Mouse (Mus musculus) MEL (cell line): ENCODE results near the gene Rrp8. TPM values are rescaled to one million over a fixed set of nuclear protein-coding genes. Genes with fewer than 3 reads are reported as not detected.
A peak's percentile ranks its signal among the peaks of the same experiment; 100 is the strongest.

Experiments used
- DNase-seq: peaks from one replicate; pipeline ENCODE4 v3.0.0; 2011; ENCODE audit warnings: low read depth, low spot score
- H3K27ac ChIP-seq: 2 replicates; pipeline ENCODE4 v1.5.1; 2012; ENCODE audit warnings: low read depth, mild to moderate bottlenecking, control low read depth, low read length, moderate library complexity; ENCODE audit not compliant: control insufficient read depth
- H3K27me3 ChIP-seq, 2 experiments: fragments of 150-350 bp in 1 of 2; sonication (generic) in 1 of 2; 2 replicates each; pipeline ENCODE4 v1.6.1; 2012; ENCODE audit warnings: low read length in 2 of 2, mild to moderate bottlenecking in 2 of 2, improper control_type of control experiment in 1 of 2, moderate library complexity in 1 of 2; ENCODE audit not compliant: insufficient read depth in 2 of 2, control insufficient read depth in 1 of 2
- H3K36me3 ChIP-seq, 2 experiments: 2 replicates each; pipeline ENCODE4 v1.6.1; 2012 to 2014; ENCODE audit warnings: low read length in 2 of 2, improper control_type of control experiment in 1 of 2, inconsistent platforms in 1 of 2, mild to moderate bottlenecking in 1 of 2; ENCODE audit not compliant: insufficient read depth in 2 of 2, control insufficient read depth in 1 of 2
- H3K4me1 ChIP-seq, 2 experiments: fragments of 150-350 bp in 1 of 2; sonication (generic) in 1 of 2; 2 replicates each; pipeline ENCODE4 v1.6.1; 2012; ENCODE audit warnings: low read length in 2 of 2, improper control_type of control experiment in 1 of 2, mild to moderate bottlenecking in 1 of 2; ENCODE audit not compliant: insufficient read depth in 2 of 2, control insufficient read depth in 1 of 2
- H3K4me3 ChIP-seq, 2 experiments: fragments of 150-350 bp in 1 of 2; sonication (generic) in 1 of 2; 2 replicates each; pipeline ENCODE4 v1.5.1; 2012; ENCODE audit warnings: low read depth in 2 of 2, low read length in 2 of 2, mild to moderate bottlenecking in 2 of 2, moderate library complexity in 2 of 2, control low read depth in 1 of 2, improper control_type of control experiment in 1 of 2; ENCODE audit not compliant: control insufficient read depth in 1 of 2, insufficient read depth in 1 of 2
- H3K79me2 ChIP-seq: 2 replicates; pipeline ENCODE4 v1.6.1; 2012; ENCODE audit warnings: mild to moderate bottlenecking, low read length, moderate library complexity; ENCODE audit not compliant: control insufficient read depth, poor library complexity, insufficient read depth
- H3K9ac ChIP-seq: 2 replicates; pipeline ENCODE4 v1.6.1; 2012; ENCODE audit warnings: low read depth, mild to moderate bottlenecking, control low read depth, low read length, moderate library complexity; ENCODE audit not compliant: control insufficient read depth, poor library complexity, severe bottlenecking
- H3K9me3 ChIP-seq: fragments of 150-350 bp; sonication (generic); replicated peaks from 2 replicates; pipeline ENCODE4 v1.6.1; 2012; ENCODE audit warnings: mild to moderate bottlenecking, low read length, improper control_type of control experiment, moderate library complexity; ENCODE audit not compliant: insufficient read depth
- BHLHE40 ChIP-seq: IDR thresholded peaks from 2 replicates; pipeline ENCODE4 v1.6.1; 2012; ENCODE audit warnings: low read depth, mild to moderate bottlenecking, inconsistent platforms, low read length, improper control_type of control experiment, borderline replicate concordance
- CHD2 ChIP-seq: IDR thresholded peaks from 2 replicates; pipeline ENCODE4 v1.6.1; 2011; ENCODE audit warnings: low read length, improper control_type of control experiment
- CTCF ChIP-seq, 3 experiments: IDR thresholded peaks in 2 of 3; conservative IDR thresholded peaks in 1 of 3; 2 replicates each; pipeline ENCODE4 v1.5.1; 2011 to 2012; ENCODE audit warnings: low read length in 3 of 3, low read depth in 2 of 3, mild to moderate bottlenecking in 2 of 3, improper control_type of control experiment in 1 of 3, inconsistent platforms in 1 of 3, mixed read lengths in 1 of 3, moderate library complexity in 1 of 3; ENCODE audit not compliant: control insufficient read depth in 1 of 3, insufficient read depth in 1 of 3, poor library complexity in 1 of 3, severe bottlenecking in 1 of 3
- ELF1 ChIP-seq: IDR thresholded peaks from 2 replicates; pipeline ENCODE4 v1.6.1; 2014; ENCODE audit warnings: low read depth, mild to moderate bottlenecking, inconsistent platforms, low read length, improper control_type of control experiment, moderate library complexity
- EP300 ChIP-seq, 2 experiments: IDR thresholded peaks; 2 replicates each; pipeline ENCODE4 v1.6.1; 2011; ENCODE audit warnings: improper control_type of control experiment in 2 of 2, low read length in 2 of 2, low read depth in 1 of 2, mild to moderate bottlenecking in 1 of 2
- GABPA ChIP-seq: IDR thresholded peaks from 2 replicates; pipeline ENCODE4 v1.6.1; 2012; ENCODE audit warnings: low read depth, mild to moderate bottlenecking, inconsistent platforms, low read length, improper control_type of control experiment, moderate library complexity
- GATA1 ChIP-seq: IDR thresholded peaks from 2 replicates; pipeline ENCODE4 v1.6.1; 2011; ENCODE audit warnings: low read depth, low read length, improper control_type of control experiment
- HCFC1 ChIP-seq: IDR thresholded peaks from 2 replicates; pipeline ENCODE4 v1.6.1; 2012; ENCODE audit warnings: low read depth, mild to moderate bottlenecking, inconsistent platforms, low read length, improper control_type of control experiment, moderate library complexity
- MAX ChIP-seq: IDR thresholded peaks from 2 replicates; pipeline ENCODE4 v1.6.1; 2011; ENCODE audit warnings: low read length, improper control_type of control experiment
- MEF2A ChIP-seq: IDR thresholded peaks from 2 replicates; pipeline ENCODE4 v1.6.1; 2014; ENCODE audit warnings: low read depth, mild to moderate bottlenecking, inconsistent platforms, low read length, improper control_type of control experiment; ENCODE audit not compliant: poor library complexity, insufficient replicate concordance, severe bottlenecking; ENCODE audit errors: extremely low read depth
- MXI1 ChIP-seq: IDR thresholded peaks from 2 replicates; pipeline ENCODE4 v1.6.1; 2011; ENCODE audit warnings: mild to moderate bottlenecking, low read depth, low read length, improper control_type of control experiment
- MYB ChIP-seq: IDR thresholded peaks from 2 replicates; pipeline ENCODE4 v1.6.1; 2011; ENCODE audit warnings: mild to moderate bottlenecking, low read depth, low read length, improper control_type of control experiment
- MYC ChIP-seq: IDR thresholded peaks from 2 replicates; pipeline ENCODE4 v1.6.1; 2011; ENCODE audit warnings: low read depth, mild to moderate bottlenecking, low read length, improper control_type of control experiment, moderate library complexity
- POLR2A ChIP-seq, 2 experiments: IDR thresholded peaks; 2 replicates each; pipeline ENCODE4 v1.6.1; 2011 to 2012; ENCODE audit warnings: low read length in 2 of 2, mild to moderate bottlenecking in 2 of 2, control low read depth in 1 of 2, improper control_type of control experiment in 1 of 2, low read depth in 1 of 2, moderate library complexity in 1 of 2; ENCODE audit not compliant: control insufficient read depth in 1 of 2, insufficient read depth in 1 of 2, poor library complexity in 1 of 2
- POLR2AphosphoS5 ChIP-seq: IDR thresholded peaks from 2 replicates; pipeline ENCODE4 v1.6.1; 2012; ENCODE audit warnings: low read depth, borderline replicate concordance, mild to moderate bottlenecking, inconsistent platforms, low read length, moderate library complexity, mixed read lengths
- RAD21 ChIP-seq: IDR thresholded peaks from 2 replicates; pipeline ENCODE4 v1.6.1; 2011; ENCODE audit warnings: mild to moderate bottlenecking, low read depth, low read length, improper control_type of control experiment
- RCOR1 ChIP-seq: IDR thresholded peaks from 2 replicates; pipeline ENCODE4 v1.6.1; 2012; ENCODE audit warnings: low read depth, mild to moderate bottlenecking, inconsistent platforms, low read length, improper control_type of control experiment
- SIN3A ChIP-seq: IDR thresholded peaks from 2 replicates; pipeline ENCODE4 v1.6.1; 2012; ENCODE audit warnings: low read length, improper control_type of control experiment, inconsistent platforms
- SMC3 ChIP-seq: IDR thresholded peaks from 2 replicates; pipeline ENCODE4 v1.6.1; 2011; ENCODE audit warnings: low read depth, low read length, improper control_type of control experiment
- TAL1 ChIP-seq: IDR thresholded peaks from 2 replicates; pipeline ENCODE4 v1.6.1; 2012; ENCODE audit warnings: mild to moderate bottlenecking, inconsistent platforms, low read length, moderate library complexity, mixed read lengths
- TBP ChIP-seq: IDR thresholded peaks from 2 replicates; pipeline ENCODE4 v1.8.0; 2011; ENCODE audit warnings: low read depth, low read length, improper control_type of control experiment
- TCF12 ChIP-seq: IDR thresholded peaks from 2 replicates; pipeline ENCODE4 v1.6.1; 2014; ENCODE audit warnings: low read depth, mild to moderate bottlenecking, inconsistent platforms, low read length, improper control_type of control experiment, moderate library complexity
- ZMIZ1 ChIP-seq: IDR thresholded peaks from 2 replicates; pipeline ENCODE4 v1.6.1; 2012; ENCODE audit warnings: low read depth, mild to moderate bottlenecking, inconsistent platforms, low read length, improper control_type of control experiment, moderate library complexity
- ZNF384 ChIP-seq: IDR thresholded peaks from 2 replicates; pipeline ENCODE4 v1.6.1; 2012; ENCODE audit warnings: low read depth, mild to moderate bottlenecking, inconsistent platforms, low read length, improper control_type of control experiment
- polyA plus RNA-seq, 2 experiments: library from polyadenylated mRNA; stranded (reverse) in 1 of 2; unstranded in 1 of 2; fragments of >175 nt in 1 of 2; fragments of >200 nt in 1 of 2; gene quantifications; 2 replicates each; pipeline versions ENCODE4 v1.2.1 to v1.2.4; 2012; ENCODE audit warnings: low replicate concordance in 2 of 2, low read depth in 1 of 2; ENCODE audit not compliant: insufficient read length in 2 of 2, insufficient read depth in 1 of 2, missing spikeins in 1 of 2
- total RNA-seq: library from RNA; depleted of rRNA; stranded (reverse); fragments of 300-350 nt; gene quantifications from 2 replicates; pipeline ENCODE4 v1.2.3, GENCODE M21; 2012

Gene Rrp8
- total and polyA plus RNA-seq, 3 experiments = 54.2 to 66.9 TPM; not detected in 1

DNA sequence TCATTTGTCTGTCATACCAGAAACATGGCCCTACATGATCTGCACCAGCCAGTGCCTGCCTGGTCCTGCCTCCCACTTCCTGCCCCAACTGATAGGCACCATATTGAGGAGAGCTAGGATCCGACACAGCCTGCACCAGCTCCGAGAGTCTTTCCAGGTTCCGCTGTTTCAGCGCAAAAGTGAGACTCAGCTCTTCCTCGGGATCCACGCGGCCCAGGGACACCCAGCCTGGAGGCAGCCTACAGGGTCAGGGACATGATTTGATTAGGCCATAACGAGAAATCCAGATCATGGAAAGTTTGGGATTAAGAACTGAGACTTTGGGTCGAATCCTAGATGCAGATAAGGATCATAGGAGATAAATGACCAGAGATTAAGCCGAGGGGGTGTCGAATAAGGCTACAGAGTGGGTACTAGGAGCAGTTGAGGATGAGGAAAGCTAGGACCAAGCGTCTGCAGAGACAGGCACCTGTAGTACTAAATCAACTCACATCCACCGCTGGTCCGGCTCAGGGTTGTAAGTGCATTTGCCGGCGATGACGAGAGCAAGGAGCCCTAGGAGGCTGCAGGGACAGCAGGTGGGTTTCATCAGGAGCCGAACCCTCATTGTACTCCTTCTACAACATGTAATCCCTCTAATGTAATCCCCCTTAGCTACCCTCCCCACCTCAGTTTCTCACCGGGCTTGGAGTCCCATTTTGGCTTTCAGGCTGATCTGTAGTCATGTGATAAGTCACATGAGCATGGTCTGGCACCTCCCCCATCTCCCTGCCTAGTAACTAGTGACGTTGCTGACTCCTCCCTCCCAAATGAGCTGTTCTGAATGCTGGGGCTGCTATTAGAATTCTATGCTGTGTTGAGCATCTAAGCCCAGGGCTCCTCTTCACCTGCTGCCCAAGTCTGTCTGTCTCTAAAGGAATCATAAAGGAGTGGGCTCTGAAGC is 14.6 kb upstream of the Rrp8 start, which contains the start of gene Tpp1 (continued):
- peak; percentile 81 for TF ChIP-seq BHLHE40
- 0 out of 2 replicates have a peak, but pooled peaks have one; percentile 51 for TF ChIP-seq MYC
- no peak for TF ChIP-seq RAD21
- TF ChIP-seq ZMIZ1 = 0 out of 2 replicates have a peak, but pooled peaks have one; percentile 29
- TF ChIP-seq, all 39 proteins: peak for 16

DNA sequence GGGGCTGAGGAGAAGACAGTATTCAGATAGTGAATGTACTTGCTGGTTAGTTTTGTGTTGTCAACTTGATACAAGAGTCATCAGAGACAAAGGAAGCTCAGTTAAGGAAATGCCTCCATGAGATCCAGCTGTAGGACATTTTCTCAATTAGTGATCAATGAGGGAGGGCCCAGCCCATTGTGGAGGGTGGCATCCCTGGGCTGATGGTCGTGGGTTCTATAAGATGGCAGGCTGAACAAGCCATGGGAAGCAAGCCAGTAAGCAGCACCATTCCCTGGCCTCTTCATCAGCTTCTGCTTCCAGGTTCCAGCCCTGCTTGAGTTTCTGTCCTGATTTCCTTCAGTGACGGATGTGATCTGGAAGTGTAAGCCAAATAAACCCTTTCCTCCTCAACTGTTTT is 10.6 kb upstream of the Rrp8 start:
- no peaks in the 10 kb centered on the region for H3K9me3 ChIP-seq
- DNase-seq = no peak
- H3K79me2 ChIP-seq = peaks cover 14% of the 10 kb centered on the region
- H3K9ac ChIP-seq = no peak overlapping the region
- peaks cover 0 to 17% of the 10 kb centered on the region in 2 experiments; a peak in 2 of 4 replicates for H3K4me1 ChIP-seq
- no peaks in the 10 kb centered on the region for H3K27me3 ChIP-seq
- no peak overlapping the region for H3K4me3 ChIP-seq
- no peak overlapping the region for H3K27ac ChIP-seq
- TF ChIP-seq ZMIZ1 (no peak), ELF1 (no peak), TCF12 (no peak), CHD2 (no peak), MAX (no peak), POLR2A (IDR thresholded peaks at IDR 0.05; ENCODE audit: control insufficient read depth in 1 of 2, insufficient read depth in 1 of 2, low read depth in 1 of 2, low read length in 2 of 2, poor library complexity in 1 of 2) (no peak), ZNF384 (no peak)
- peaks cover 0 to 5% of the 10 kb centered on the region in 2 experiments; a peak in 2 of 4 replicates for H3K36me3 ChIP-seq

DNA sequence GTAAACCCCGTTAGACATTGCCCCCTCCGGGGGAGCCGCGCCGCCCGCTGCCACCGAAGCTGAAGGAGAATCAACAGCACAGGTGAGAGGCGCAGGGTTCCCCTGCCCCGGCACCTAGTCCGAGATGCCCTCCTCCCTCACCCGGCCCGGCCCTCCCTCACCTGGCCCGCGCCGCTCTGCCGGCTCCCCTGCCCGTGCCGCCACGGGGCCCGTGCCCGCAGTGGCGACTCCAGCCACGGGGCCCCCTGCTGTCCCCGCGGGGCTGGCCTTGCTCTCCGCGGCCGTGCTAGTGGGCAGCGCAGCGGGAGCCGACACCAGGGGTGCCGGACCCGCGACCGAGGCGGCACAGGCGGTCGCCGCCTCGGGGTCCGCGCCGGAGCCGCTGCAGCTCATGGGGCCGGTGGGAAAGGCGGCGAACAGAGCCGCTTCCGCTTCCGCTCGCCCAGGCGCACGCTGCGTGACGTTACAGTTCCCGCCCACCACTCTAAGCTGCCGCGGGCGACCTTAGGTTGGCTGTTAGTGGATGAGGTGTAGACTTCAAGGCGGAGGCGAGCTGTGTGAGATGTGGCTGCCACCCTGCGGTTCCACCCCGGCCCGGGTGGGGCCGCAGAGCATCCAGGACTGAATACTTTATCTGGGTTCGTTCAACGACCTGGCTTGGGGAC is 6.9 kb upstream of the Rrp8 start, which contains the start of gene Taf10:
Gene Taf10 (minus strand): TSS at position 436 of the 665 bp plus-strand sequence.
- Histone ChIP-seq H3K4me1 (peaks cover 3 to 14% of the 10 kb centered on the region in 2 experiments), H3K27ac (peak within 1 kb of the TSS; percentile 85), H3K9ac (peak within 1 kb of the TSS; percentile 97), H3K4me3 (peak within 1 kb of the TSS; percentile 90 to 92), H3K27me3 (no peaks in the 10 kb centered on the region), H3K9me3 (no peaks in the 10 kb centered on the region), H3K36me3 (peaks cover 4 to 14% of the 10 kb centered on the region in 2 experiments; a peak in 3 of 4 replicates), H3K79me2 (peaks cover 14% of the 10 kb centered on the region)
- DNase-seq = peak; percentile 96
- TF ChIP-seq TCF12 (peak; percentile 53; the same call in 1 of the 2 replicates), POLR2AphosphoS5 (no peak), ZMIZ1 (peak; percentile 79; the same call in 1 of the 2 replicates), GATA1 (0 out of 2 replicates have a peak, but pooled peaks have one; percentile 4), SMC3 (peak; percentile 32; the same call in 1 of the 2 replicates), EP300 (IDR thresholded peaks at IDR 0.05; ENCODE audit: low read depth in 1 of 2, low read length in 2 of 2) (peak in 1 of 2 experiments; percentile 28; a peak in 1 of 4 replicates), TAL1 (no peak), RCOR1 (0 out of 2 replicates have a peak, but pooled peaks have one; percentile 11), MYB (no peak), SIN3A (peak; percentile 83; the same call in 1 of the 2 replicates), POLR2A (IDR thresholded peaks at IDR 0.05; ENCODE audit: control insufficient read depth in 1 of 2, insufficient read depth in 1 of 2, low read depth in 1 of 2, low read length in 2 of 2, poor library complexity in 1 of 2) (peak; percentile 87 to 88; a peak in 3 of 4 replicates), CTCF (IDR thresholded peaks at IDR 0.05 in 2 of 3, conservative IDR thresholded peaks at IDR 0.05 in 1 of 3; ENCODE audit: control insufficient read depth in 1 of 3, insufficient read depth in 1 of 3, low read depth in 2 of 3, low read length in 3 of 3, poor library complexity in 1 of 3, severe bottlenecking in 1 of 3) (peak in 2 of 3 experiments; percentile 37 to 38; a peak in 4 of 6 replicates), GABPA (no peak), RAD21 (peak; percentile 34), MEF2A (no peak), TBP (peak; percentile 77), HCFC1 (peak; percentile 85), MXI1 (peak; percentile 91)
